Mouse (Mus musculus): ENCODE data around the gene Zfp628.

GRCm38 (mm10) chr7:4927711-4928110 lies 12.7 kb downstream of the Zfp628 start:
- TF ChIP-seq CTCF (IDR thresholded peaks at IDR 0.05; ENCODE audit: low read depth, low read length) (no peak), POLR2A (IDR thresholded peaks at IDR 0.05; ENCODE audit: extremely low read depth, insufficient read depth, low read length) (no peak)
